Mouse (Mus musculus) ES-E14 (cell line): ENCODE results near the gene Sag. TPM values are rescaled to one million over a fixed set of nuclear protein-coding genes. Genes with fewer than 3 reads are reported as not detected.
"Not testable (repeated sequence)": the region's sequence is repeated elsewhere in the genome, so short reads cannot be mapped to it uniquely, and the experiment has no call there.

Source experiments
- DNase-seq: peaks from one replicate; pipeline ENCODE4 v3.0.0-alpha.2; 2013; ENCODE audit warnings: low read depth, low spot score
- H3K27ac ChIP-seq: 2 replicates; pipeline ENCODE4 v1.5.1; 2012; ENCODE audit warnings: low read depth, mild to moderate bottlenecking, low read length, moderate library complexity, mixed read lengths; ENCODE audit not compliant: poor library complexity, insufficient read depth, severe bottlenecking
- H3K36me3 ChIP-seq: 2 replicates; pipeline ENCODE4 v1.6.1; 2012; ENCODE audit warnings: mild to moderate bottlenecking, low read length, moderate library complexity, mixed read lengths; ENCODE audit not compliant: control insufficient read depth, poor library complexity, insufficient read depth, severe bottlenecking
- H3K4me1 ChIP-seq, 2 experiments: fragments of 150-350 bp in 1 of 2; sonication (generic) in 1 of 2; 2 replicates each; pipeline ENCODE4 v1.6.1; 2012; ENCODE audit warnings: low read length in 2 of 2, mild to moderate bottlenecking in 1 of 2, mixed read lengths in 1 of 2; ENCODE audit not compliant: control insufficient read depth in 2 of 2, insufficient read depth in 2 of 2, poor library complexity in 1 of 2
- H3K4me3 ChIP-seq, 2 experiments: fragments of 150-350 bp in 1 of 2; sonication (generic) in 1 of 2; 2 replicates each; pipeline ENCODE4 v1.5.1; 2012; ENCODE audit warnings: low read length in 2 of 2, low read depth in 1 of 2, mild to moderate bottlenecking in 1 of 2, mixed read lengths in 1 of 2; ENCODE audit not compliant: insufficient read depth in 1 of 2, poor library complexity in 1 of 2, severe bottlenecking in 1 of 2
- H3K9ac ChIP-seq: 2 replicates; pipeline ENCODE4 v1.6.1; 2012; ENCODE audit warnings: low read depth, mild to moderate bottlenecking, low read length, mixed read lengths; ENCODE audit not compliant: poor library complexity, insufficient read depth, severe bottlenecking
- H3K9me3 ChIP-seq: fragments of 150-350 bp; sonication (generic); 2 replicates; pipeline ENCODE4 v1.6.1; 2012; ENCODE audit warnings: low read depth, mild to moderate bottlenecking, low read length; ENCODE audit not compliant: control insufficient read depth, insufficient read depth
- CHD2 ChIP-seq: IDR thresholded peaks from 2 replicates; pipeline ENCODE4 v1.6.1; 2014; ENCODE audit warnings: mild to moderate bottlenecking, low read depth, low read length, inconsistent platforms
- HCFC1 ChIP-seq: IDR thresholded peaks from 2 replicates; pipeline ENCODE4 v1.6.1; 2012; ENCODE audit warnings: low read length, inconsistent platforms, borderline replicate concordance; ENCODE audit not compliant: insufficient read depth
- MAFK ChIP-seq: IDR thresholded peaks from 2 replicates; pipeline ENCODE4 v1.6.1; 2014; ENCODE audit warnings: mild to moderate bottlenecking, low read depth, low read length, inconsistent platforms; ENCODE audit not compliant: insufficient read depth
- ZC3H11A ChIP-seq: IDR thresholded peaks from 2 replicates; pipeline ENCODE4 v1.6.1; 2012; ENCODE audit warnings: low read depth, mild to moderate bottlenecking, inconsistent platforms, low read length, borderline replicate concordance
- ZNF384 ChIP-seq: IDR thresholded peaks from 2 replicates; pipeline ENCODE4 v1.6.1; 2012; ENCODE audit warnings: low read depth, low read length, inconsistent platforms
- in situ Hi-C, 2 experiments: fragments of 600-800 bp; cut with MboI; formaldehyde crosslinking; loops; one replicate each; pipeline ENCODE4 v1.15.1; 2025; ENCODE audit warnings: low sequenced_read_pairs in 2 of 2, inconsistent platforms in 1 of 2; ENCODE audit not compliant: unreplicated experiment in 2 of 2
- total RNA-seq: library from RNA; depleted of rRNA; stranded (reverse); fragments of 300-350 nt; gene quantifications from 2 replicates; pipeline ENCODE4 v1.2.3, GENCODE M21; 2012

Sag gene
- total RNA-seq, 1 experiment: 1.3 TPM

GRCm38 (mm10) chr1:87825991-87826390 is 22.5 kb downstream of the Sag start:
- no peak overlapping the region for H3K4me3 ChIP-seq
- TF ChIP-seq HCFC1 (no peak), CHD2 (no peak), ZNF384 (no peak), ZC3H11A (no peak), MAFK (no peak)
- in situ Hi-C loops: no loop called here
- no peak overlapping the region for H3K27ac ChIP-seq
- DNase-seq: no peak
- no peaks in the 10 kb centered on the region for H3K9me3 ChIP-seq
- H3K36me3 ChIP-seq: no peaks in the 10 kb centered on the region
- H3K4me1 ChIP-seq: peaks cover 0 to 5% of the 10 kb centered on the region in 2 experiments; a peak in 1 of 4 replicates
- no peak overlapping the region for H3K9ac ChIP-seq

GRCm38 (mm10) chr1:87826474-87826873 is 23.0 kb downstream of the Sag start:
- TF ChIP-seq ZC3H11A (no peak), CHD2 (no peak), MAFK (no peak), ZNF384 (no peak), HCFC1 (no peak)
- H3K27ac ChIP-seq: no peak overlapping the region
- peaks cover 0 to 5% of the 10 kb centered on the region in 2 experiments; a peak in 1 of 4 replicates for H3K4me1 ChIP-seq
- in situ Hi-C loops: no loop called here
- DNase-seq: no peak
- H3K36me3 ChIP-seq: no peaks in the 10 kb centered on the region
- no peak overlapping the region for H3K4me3 ChIP-seq
- no peaks in the 10 kb centered on the region for H3K9me3 ChIP-seq
- H3K9ac ChIP-seq: no peak overlapping the region

GRCm38 (mm10) chr1:87827476-87827875 is 24.0 kb downstream of the Sag start:
- H3K9me3 ChIP-seq, DNase-seq, H3K36me3 ChIP-seq, H3K4me3 ChIP-seq, H3K27ac ChIP-seq, H3K4me1 ChIP-seq, H3K9ac ChIP-seq, in situ Hi-C loops: not testable (repeated sequence)

- in situ Hi-C loops: no loop called here
- H3K9me3 ChIP-seq: no peaks in the 10 kb centered on the region
- TF ChIP-seq ZC3H11A: no peak
- TF ChIP-seq HCFC1: no peak
- TF ChIP-seq CHD2: no peak
- TF ChIP-seq ZNF384: no peak
- TF ChIP-seq MAFK: no peak
- H3K36me3 ChIP-seq: no peaks in the 10 kb centered on the region
- no peak overlapping the region for H3K4me3 ChIP-seq
- DNase-seq: no peak
- no peak overlapping the region for H3K9ac ChIP-seq
- peaks cover 0 to 5% of the 10 kb centered on the region in 2 experiments; a peak in 1 of 4 replicates for H3K4me1 ChIP-seq
- H3K27ac ChIP-seq: no peak overlapping the region
Observed at GRCm38 (mm10) chr1:87828185-87828584, 24.7 kb downstream of the Sag start.

- in situ Hi-C loops: no loop called here
- Histone ChIP-seq H3K9me3 (no peaks in the 10 kb centered on the region), H3K9ac (no peak overlapping the region), H3K4me3 (no peak overlapping the region), H3K4me1 (peaks cover 0 to 5% of the 10 kb centered on the region in 2 experiments; a peak in 1 of 4 replicates), H3K36me3 (no peaks in the 10 kb centered on the region), H3K27ac (no peak overlapping the region)
- DNase-seq: no peak
- TF ChIP-seq MAFK: no peak
- TF ChIP-seq CHD2: no peak
- TF ChIP-seq HCFC1: no peak
- TF ChIP-seq ZC3H11A: no peak
- TF ChIP-seq ZNF384: no peak
Observed at GRCm38 (mm10) chr1:87828926-87829580, 25.6 kb downstream of the Sag start.
